Mouse (Mus musculus) 3T3-L1 (cell line): ENCODE measurements around the gene Snrpa1.

Source experiments
- DNase-seq: peaks from one replicate; pipeline ENCODE4 v3.0.0-alpha.2; 2015; ENCODE audit warnings: low read depth, low spot score

The Snrpa1 gene

GRCm38 (mm10) chr7:66113561-66113960, 54.8 kb downstream of the Snrpa1 start:
- DNase-seq = no peak

- DNase-seq = no peak
Measured at GRCm38 (mm10) chr7:66115821-66116343, 57.1 kb downstream of the Snrpa1 start.

GRCm38 (mm10) chr7:66116906-66117482, 58.2 kb downstream of the Snrpa1 start:
- DNase-seq = no peak

- peak; percentile 73 for DNase-seq
Measured at GRCm38 (mm10) chr7:66118046-66118445, 59.2 kb downstream of the Snrpa1 start.

- DNase-seq = no peak
Measured at GRCm38 (mm10) chr7:66118796-66119195, 60.0 kb downstream of the Snrpa1 start.

GRCm38 (mm10) chr7:66120139-66120538, 61.3 kb downstream of the Snrpa1 start:
- no peak for DNase-seq

- DNase-seq = no peak
Measured at GRCm38 (mm10) chr7:66120702-66121396, 62.0 kb downstream of the Snrpa1 start.
